Mouse (Mus musculus) naive thymus-derived CD4-positive, alpha-beta T cell, adult 5 months (primary cell): Measurements from ENCODE around the gene Ncan. TPM values are rescaled to one million over a fixed set of nuclear protein-coding genes. Genes with fewer than 3 reads are reported as not detected.

Experiments used
- polyA plus RNA-seq: library from polyadenylated mRNA; unstranded; fragments of 100-300 nt; shearing (Covaris generic); gene quantifications from one replicate; pipeline ENCODE4 v1.2.1, GENCODE M21; 2017

The Ncan gene
- not detected for polyA plus RNA-seq

GRCm38 (mm10) chr8:70120667-70121066, at the start of gene Ncan:
Gene Ncan (minus strand): TSS chr8:70120873.

GRCm38 (mm10) chr8:70139026-70139857, 18.6 kb upstream of the Ncan start, which contains the start of the genes Rfxank, Borcs8 and Mef2b:
Gene Rfxank (minus strand): TSS chr8:70139154.
Gene Borcs8 (plus strand): TSS chr8:70139499.
Gene Mef2b (plus strand): TSS chr8:70139711.

GRCm38 (mm10) chr8:70131166-70131883, 10.7 kb upstream of the Ncan start, which contains the start of gene Nr2c2ap:
Gene Nr2c2ap (plus strand): TSS chr8:70131333.

GRCm38 (mm10) chr8:70083285-70083684, 37.4 kb downstream of the Ncan start, which contains the start of gene Hapln4:
Gene Hapln4 (plus strand): TSS chr8:70083457.

GRCm38 (mm10) chr8:70072441-70073069, 48.1 kb downstream of the Ncan start, which contains the start of gene Tm6sf2:
Gene Tm6sf2 (plus strand): TSS chr8:70072924.

Other genes starting within 250 kb of the Ncan start
- not detected for gene Cilp2, start 233.2 kb downstream of the Ncan start, polyA plus RNA-seq
- gene Tssk6, start 218.7 kb downstream of the Ncan start, polyA plus RNA-seq, result 1.3 TPM
- 80.1 TPM for gene Ndufa13, start 218.3 kb downstream of the Ncan start, polyA plus RNA-seq
- 1.7 TPM for gene Yjefn3, start 218.2 kb downstream of the Ncan start, polyA plus RNA-seq
- 116 TPM for gene Gatad2a, start 124.5 kb downstream of the Ncan start, polyA plus RNA-seq
- gene Mau2, start 78.1 kb downstream of the Ncan start, polyA plus RNA-seq, result 143 TPM
- gene Sugp1, start 78.1 kb downstream of the Ncan start, polyA plus RNA-seq, result 52.6 TPM
- gene Tm6sf2, start 47.9 kb downstream of the Ncan start, polyA plus RNA-seq, result not detected
- not detected for gene Hapln4, start 37.4 kb downstream of the Ncan start, polyA plus RNA-seq
- gene Nr2c2ap, start 10.5 kb upstream of the Ncan start, polyA plus RNA-seq, result 48.4 TPM
- gene Rfxank, start 18.3 kb upstream of the Ncan start, polyA plus RNA-seq, result 21.7 TPM
- gene Borcs8, start 18.6 kb upstream of the Ncan start, polyA plus RNA-seq, result 36.2 TPM
- gene Mef2b, start 18.8 kb upstream of the Ncan start, polyA plus RNA-seq, result 0.97 TPM
- gene Tmem161a, start 51.5 kb upstream of the Ncan start, polyA plus RNA-seq, result 45.8 TPM
- gene Slc25a42, start 91.4 kb upstream of the Ncan start, polyA plus RNA-seq, result 7.9 TPM
- 36.8 TPM for gene Sugp2, start 113.4 kb upstream of the Ncan start, polyA plus RNA-seq
- 11.5 TPM for gene Armc6, start 113.6 kb upstream of the Ncan start, polyA plus RNA-seq
- gene Homer3, start 162.0 kb upstream of the Ncan start, polyA plus RNA-seq, result 2.6 TPM
- gene Ddx49, start 181.6 kb upstream of the Ncan start, polyA plus RNA-seq, result 60.5 TPM
- 237 TPM for gene Cope, start 181.6 kb upstream of the Ncan start, polyA plus RNA-seq
- gene Cers1, start 194.9 kb upstream of the Ncan start, polyA plus RNA-seq, result not detected
- 0.44 TPM for gene Gdf1, start 208.9 kb upstream of the Ncan start, polyA plus RNA-seq
- gene Upf1, start 232.4 kb upstream of the Ncan start, polyA plus RNA-seq, result 88.8 TPM